Mouse (Mus musculus): Measurements from ENCODE around the gene Crocc2. TPM values are rescaled to one million over a fixed set of nuclear protein-coding genes. Genes with fewer than 3 reads are reported as not detected.

Gene Crocc2
- total RNA-seq (2021), result under 1 TPM; 0.20 to 0.42 TPM
- long read RNA-seq, result 0 reads

- no peak for DNase-seq (ENCODE audit: low spot score in 2 of 2)
Observed at GRCm38 (mm10) chr1:93168295-93168775, at the start of gene Crocc2. TSS of gene Crocc2 (plus strand) at chr1:93168725.

DNA sequence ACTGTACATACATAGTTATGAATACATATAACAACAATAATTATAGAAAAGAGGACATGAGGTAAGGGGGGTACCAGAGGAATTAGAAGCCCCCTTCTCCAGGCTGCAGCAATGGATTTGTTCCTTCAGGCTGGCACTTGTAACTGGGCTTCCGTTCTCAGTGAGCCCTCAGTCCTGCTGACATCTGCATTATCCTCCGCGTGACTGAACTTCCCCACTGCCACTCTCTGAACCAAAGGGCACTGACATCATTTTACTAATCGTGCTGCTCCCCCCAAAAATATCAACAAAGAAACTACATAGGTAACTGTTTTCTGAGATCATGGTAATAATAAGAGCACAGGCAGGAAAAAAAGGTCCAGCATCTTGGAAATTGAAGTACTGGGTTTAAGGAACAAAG, 49.7 kb upstream of the Crocc2 start:
- no peak for DNase-seq (ENCODE audit: low spot score in 2 of 2)

DNA sequence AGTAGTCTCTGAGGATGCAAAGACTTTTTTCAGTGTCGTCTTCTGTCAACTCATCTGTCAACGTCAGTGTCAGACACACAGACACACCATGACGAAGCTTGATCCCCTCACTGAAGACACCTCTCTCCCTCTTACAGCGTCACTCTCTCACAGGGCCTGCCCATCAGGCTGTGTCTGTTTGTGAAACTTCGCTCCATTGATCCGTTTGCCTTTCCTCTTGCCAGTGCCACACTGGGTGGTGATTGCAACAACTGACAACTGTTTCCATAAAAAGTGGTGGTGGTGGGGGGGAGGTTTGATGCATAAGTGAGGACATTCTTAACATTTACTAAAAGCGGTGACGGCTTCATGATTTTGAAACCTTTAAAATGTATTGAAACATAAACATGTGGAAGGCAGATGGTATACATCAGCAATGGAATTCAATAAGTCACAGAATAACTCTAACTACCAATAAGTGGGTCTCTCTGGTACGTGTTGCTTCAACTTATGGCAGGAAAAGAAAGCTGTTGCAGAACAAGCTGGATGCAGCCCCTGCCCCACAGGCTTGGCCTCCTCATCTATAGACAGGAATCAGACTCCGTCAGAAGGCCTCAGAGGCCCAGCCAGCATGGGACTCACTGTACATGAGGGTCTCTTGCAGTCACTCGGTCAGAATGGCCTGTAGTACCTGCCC, 45.2 kb upstream of the Crocc2 start:
- DNase-seq (ENCODE audit: low spot score in 2 of 2), result no peak

DNA sequence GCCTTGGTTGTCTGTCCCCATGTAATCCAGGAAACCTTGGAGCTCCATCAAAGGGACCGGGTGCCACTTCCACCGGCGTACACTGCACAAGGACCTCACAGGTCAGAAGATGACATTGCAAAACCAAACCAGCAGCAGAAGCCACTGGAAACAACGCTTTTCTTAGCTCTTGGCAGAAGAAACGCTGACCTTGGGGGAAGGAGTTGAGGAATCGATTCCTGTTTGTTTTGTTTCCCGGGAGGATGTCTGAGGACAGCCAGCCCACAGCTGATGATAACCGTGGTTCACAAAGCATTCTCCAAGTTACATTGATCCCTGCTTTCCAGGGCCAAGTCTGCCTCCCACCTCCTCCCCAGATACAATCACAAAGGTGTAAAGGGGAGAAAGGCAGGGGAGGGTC, 44.5 kb upstream of the Crocc2 start:
- no peak for DNase-seq (ENCODE audit: low spot score in 2 of 2)

- DNase-seq (ENCODE audit: low spot score in 2 of 2), result no peak
Observed at GRCm38 (mm10) chr1:93125256-93125655, 43.3 kb upstream of the Crocc2 start.

DNA sequence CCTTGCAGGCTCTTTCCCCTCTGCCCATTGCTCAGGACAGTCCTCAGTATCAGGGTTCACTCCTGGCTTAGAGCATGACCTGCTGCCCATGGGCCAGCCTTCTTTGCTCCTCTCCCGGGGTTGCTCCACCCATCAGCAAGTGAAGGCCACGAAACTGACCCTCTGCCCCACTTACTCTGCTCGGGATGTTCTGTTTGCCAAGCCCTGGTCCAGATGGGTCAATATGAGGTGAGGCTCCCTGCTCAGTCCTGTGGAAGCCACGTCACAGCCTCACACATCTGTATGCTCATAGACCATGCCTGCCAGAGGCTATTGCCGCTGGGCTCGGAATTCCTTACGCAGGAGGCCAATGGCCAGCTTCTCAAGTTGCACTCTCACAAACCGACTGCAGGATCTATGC, 40.3 kb upstream of the Crocc2 start:
- DNase-seq (ENCODE audit: low spot score in 2 of 2), result no peak

DNA sequence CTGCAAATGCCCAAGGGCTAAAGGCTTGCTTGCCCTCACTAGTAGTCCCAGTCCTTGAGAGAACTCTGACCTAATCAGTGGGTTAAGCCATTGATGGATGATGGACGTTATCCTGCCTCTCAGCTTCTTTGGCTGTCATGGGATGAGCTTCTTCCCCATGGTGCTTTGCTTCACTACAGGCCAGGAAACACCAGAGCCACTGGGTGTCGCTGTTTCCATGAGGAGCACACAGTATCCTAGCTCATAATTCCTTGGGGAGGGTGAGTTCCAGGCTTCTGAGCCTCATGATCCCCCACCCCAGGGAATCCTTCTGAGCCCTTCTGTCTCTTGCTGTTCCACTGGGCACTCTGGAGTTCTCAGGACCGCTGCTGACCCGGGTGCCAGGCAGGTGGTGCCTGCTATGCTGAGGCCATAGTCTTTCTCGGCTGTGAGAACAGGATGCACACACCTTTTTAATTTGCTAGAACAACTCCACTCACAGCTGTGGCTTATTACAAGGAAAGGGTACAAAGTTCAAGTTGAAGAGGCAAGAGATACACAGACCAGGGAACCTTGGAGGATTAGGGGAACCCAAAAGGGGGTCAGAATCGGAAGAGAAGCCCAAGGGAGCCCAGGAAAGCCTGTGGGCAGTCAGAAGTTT, 39.7 kb upstream of the Crocc2 start:
- peak; percentile 72 to 88 for DNase-seq (ENCODE audit: low spot score in 2 of 2)

DNA sequence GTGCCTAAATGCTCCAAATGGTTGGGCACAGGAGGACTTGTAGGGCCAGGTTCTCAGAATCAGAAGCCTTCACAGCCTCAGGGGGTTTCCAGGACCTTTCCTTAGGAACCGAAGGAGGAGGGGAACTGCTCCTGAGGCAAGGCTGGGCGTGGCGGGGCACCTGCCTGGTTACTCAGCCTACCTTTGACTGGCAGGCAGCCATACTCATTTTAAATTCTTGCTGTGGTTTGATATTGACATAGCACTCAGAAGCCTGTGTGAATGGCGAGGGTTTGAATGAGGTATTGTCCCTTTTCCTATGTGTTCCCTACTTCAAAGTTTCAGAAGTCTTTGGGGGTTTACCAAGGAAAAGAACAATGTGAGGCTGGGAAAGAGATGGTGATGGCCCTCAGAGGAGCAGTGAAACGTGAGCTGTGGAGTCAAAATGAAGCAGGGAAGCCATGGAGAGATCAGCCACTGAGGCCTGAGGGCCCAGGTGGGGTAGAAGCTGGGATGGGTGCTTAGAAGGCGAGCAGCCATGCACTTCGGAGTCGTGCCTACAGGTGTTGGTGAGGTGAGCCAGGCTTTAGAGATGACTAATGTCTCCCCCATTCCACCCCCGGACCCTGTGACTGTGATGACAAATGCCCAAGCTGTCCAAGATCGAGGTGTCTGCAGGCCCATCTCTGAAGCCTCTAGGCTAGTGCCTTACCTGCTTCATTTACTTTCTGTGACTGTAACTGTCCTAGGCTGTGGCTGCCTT, 38.1 kb upstream of the Crocc2 start:
- no peak for DNase-seq (ENCODE audit: low spot score in 2 of 2)

- no peak for DNase-seq (ENCODE audit: low spot score in 2 of 2)
Observed at GRCm38 (mm10) chr1:93132676-93133075, 35.8 kb upstream of the Crocc2 start.

GRCm38 (mm10) chr1:93135036-93135526, 33.4 kb upstream of the Crocc2 start, which contains the start of gene Agxt:
TSS of gene Agxt (plus strand) at chr1:93135240.
- no peak for DNase-seq (ENCODE audit: low spot score in 2 of 2)

- DNase-seq (ENCODE audit: low spot score in 2 of 2), result no peak
Observed at GRCm38 (mm10) chr1:93138534-93138933, 30.0 kb upstream of the Crocc2 start.

GRCm38 (mm10) chr1:93139713-93140112, 28.8 kb upstream of the Crocc2 start:
- peak; percentile 47 to 79 for DNase-seq (ENCODE audit: low spot score in 2 of 2)

DNA sequence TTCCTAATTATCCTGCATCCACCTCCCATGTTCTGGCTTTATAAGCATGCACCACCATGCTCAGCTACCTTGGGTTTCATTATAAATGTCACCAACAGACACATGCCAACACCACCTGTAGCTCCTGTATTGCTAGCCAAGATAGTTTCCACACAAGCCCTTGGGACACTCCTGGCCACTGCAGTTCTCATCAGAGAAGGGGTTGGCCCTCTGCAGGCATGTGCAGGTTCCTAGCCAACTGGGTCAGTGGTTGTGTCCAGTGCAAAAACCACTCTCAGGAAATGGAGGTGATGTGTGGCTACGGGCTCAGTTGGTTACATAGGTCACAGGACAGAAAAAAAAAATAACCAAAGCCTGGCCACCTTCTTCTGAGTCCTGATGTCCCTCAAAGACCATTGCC, 25.7 kb upstream of the Crocc2 start:
- DNase-seq (ENCODE audit: low spot score in 2 of 2), result no peak

DNA sequence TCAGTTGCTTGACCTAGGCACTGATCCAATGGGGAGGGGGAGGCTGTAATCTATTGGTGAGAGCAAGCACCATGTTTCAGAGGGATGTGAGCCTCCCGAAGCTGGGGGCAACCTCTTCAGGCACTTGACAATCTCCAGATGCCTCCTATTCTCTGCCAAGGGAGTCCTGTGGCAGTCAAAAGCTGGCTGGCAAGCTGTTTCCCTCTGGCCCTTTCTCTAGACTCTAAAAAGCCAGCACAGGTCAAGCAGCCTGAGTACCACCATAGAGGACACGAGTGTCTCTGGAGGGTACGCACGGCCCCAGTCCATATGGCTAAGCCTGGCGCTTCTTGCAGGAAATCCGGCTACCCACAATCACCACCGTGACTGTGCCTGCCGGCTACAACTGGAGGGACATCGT, 24.3 kb upstream of the Crocc2 start:
- no peak for DNase-seq (ENCODE audit: low spot score in 2 of 2)

DNA sequence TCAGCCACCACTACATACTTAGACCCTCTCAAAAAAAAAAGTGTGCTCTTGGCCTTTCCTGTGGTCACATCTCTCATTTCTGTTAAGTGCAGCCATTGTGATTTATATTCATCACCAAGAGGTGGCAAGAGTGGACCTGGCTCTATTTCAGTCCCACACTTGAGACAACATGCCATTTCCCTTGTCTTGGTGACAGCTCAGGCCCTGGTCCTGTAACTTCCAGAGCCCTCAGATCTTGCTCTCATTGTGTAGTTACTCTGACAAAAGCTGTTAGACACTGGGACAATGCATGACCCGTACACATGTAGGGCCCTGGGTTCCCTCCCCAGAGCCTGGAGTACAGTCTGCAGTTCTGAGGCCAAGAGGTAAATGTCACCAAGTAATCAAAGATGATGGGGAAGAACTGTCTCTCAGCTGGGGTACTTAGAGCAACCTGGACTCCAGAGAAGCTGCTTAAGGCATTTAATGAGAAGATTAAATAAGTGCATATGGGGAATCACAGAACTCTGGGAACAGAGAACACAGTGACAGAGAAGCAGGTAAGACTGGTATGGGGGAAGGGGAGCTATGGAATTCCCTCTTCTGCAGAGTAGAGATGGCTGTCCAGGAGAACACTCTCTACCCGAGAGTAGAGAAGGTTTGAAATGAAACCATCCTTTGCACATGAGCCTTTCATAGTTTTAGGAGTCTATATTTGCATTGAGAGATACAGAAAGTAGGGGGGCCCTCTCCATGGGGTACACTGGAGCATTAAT, 17.4 kb upstream of the Crocc2 start:
- DNase-seq (ENCODE audit: low spot score in 2 of 2), result no peak

DNA sequence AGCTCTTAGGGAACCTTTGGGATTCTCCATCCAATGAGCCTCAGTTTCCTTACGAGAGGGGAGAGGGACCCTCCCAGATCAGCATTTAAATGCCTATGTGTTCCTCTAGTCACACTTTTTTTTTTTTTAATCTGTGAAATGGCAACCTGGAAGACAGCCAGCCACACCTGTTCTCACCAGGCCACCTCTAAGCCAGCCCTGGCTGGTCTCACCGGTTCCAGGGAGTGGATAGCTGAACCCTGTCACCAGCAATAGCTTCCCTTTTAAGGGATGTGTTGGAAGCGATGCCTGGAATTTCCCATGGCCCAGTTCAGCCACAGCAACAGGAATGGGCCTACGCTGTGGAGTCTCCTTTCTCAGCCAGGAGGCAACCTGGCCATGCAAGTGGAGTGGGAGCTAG, 11.0 kb upstream of the Crocc2 start:
- DNase-seq (ENCODE audit: low spot score in 2 of 2), result no peak

DNA sequence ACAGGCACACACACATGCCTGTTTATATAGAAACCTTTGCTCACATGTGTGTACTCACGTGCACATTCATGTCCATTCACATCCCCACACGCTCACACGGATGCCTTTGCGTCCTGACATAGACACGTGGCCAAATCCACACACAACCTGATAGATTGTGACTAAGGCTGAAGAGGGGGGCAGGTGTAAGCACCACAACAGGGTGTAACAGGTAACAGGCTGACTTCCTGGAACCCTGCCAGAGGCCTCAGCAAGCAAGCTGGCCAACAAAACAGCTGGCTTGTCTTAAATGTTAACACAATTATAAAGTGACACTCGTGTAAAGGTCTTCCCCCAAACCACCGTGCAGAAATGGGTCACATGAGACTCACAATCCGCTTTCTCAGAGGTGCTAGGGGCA, 9.6 kb upstream of the Crocc2 start:
- no peak for DNase-seq (ENCODE audit: low spot score in 2 of 2)

GRCm38 (mm10) chr1:93159566-93160500, 8.7 kb upstream of the Crocc2 start:
- no peak for DNase-seq (ENCODE audit: low spot score in 2 of 2)

GRCm38 (mm10) chr1:93160501-93161133, 7.9 kb upstream of the Crocc2 start, which contains the start of gene 2310007B03Rik:
TSS of gene 2310007B03Rik (minus strand) at chr1:93160948.
- DNase-seq (ENCODE audit: low spot score in 2 of 2), result no peak

DNA sequence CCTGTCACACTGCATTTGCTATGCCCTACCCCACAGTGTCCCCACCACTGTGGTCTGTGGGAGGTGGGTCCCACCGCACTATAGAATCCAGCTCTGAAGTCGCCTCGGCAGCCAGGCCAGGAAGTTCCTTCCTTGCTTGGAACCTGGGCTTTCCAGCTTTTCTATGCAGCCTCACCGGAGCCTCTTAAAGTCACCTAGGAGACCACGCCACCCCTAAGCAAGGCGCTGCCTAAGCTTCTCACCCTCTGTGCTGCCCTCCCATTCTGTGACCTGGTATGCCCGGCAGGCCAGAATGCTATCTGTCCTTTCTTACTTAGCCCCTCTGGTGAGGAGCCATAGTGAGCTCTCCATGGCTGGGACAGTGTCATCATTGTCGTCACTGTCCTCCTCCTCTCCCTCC, 7.2 kb upstream of the Crocc2 start:
- DNase-seq (ENCODE audit: low spot score in 2 of 2), result no peak
